Mouse (Mus musculus): ENCODE data around the gene Rbm15.
"Not testable (repeated sequence)": the region's sequence is repeated elsewhere in the genome, so short reads cannot be mapped to it uniquely, and the experiment has no call there.

The Rbm15 gene

DNA sequence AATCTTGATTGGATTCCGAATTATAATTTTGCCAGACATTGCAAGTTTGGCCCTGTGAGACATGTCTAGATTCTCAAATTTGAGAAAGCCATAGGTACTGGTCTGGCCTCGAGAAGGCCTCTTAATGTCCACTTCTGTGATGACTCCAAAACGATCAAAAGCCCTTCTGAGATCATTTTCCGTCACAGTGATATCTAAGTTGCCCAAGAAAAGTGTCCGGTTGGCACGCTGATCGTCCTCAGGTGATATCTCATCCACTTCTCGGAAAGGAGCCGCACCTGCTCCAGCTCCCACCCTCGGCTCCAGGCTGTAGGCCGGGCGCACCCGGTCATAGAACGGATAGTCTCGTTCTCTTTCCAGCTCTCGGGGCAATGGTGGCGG, 1.7 kb downstream of the Rbm15 start:
- no peak for DNase-seq (ENCODE audit: extremely low spot score, low read depth, low spot score)

DNA sequence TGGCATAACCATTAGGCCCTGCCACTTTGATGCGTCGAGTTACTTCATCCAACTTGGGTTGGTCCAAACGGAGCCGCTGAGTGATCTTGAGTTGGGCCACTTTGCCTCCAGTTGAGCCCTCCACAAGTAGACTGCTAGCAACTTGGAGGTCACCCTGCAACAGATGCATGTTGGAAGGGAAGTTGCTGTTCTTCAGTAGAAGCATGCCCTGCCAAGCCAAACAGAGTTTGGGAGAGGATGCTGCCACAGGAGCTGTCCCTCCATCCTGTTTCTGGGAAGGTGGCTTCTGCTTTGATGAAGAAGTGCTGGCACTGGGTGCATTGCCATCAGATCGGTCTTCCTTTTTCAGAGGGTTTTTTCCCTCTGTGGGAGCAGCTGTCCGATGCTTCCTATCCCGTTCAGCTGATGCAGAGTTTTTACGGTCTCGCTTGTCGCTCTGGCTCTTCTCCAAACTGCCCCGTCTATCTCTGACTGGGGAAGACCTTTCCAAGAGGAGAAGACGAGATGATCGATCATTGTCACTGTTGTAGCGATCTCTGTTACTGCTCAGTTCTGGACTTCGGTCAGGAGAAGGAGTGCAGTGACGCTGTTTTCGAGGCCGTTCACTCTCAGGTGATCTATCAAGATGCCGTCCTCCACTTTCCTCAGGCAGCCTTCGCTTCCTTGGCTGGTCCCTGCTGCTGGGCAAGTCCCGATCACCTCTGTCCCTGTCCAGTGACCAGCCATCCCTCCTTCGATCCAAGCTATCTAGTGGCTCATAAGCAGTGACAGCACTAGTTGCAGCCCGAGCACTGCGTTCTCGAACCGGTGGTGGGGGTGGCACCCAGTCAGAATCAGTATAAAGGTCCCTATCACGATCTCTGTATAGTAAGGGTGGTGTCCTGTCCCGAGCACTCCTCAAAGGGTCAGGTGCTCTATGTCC, 2.7 kb downstream of the Rbm15 start:
- DNase-seq (ENCODE audit: extremely low spot score, low read depth, low spot score) = no peak

DNA sequence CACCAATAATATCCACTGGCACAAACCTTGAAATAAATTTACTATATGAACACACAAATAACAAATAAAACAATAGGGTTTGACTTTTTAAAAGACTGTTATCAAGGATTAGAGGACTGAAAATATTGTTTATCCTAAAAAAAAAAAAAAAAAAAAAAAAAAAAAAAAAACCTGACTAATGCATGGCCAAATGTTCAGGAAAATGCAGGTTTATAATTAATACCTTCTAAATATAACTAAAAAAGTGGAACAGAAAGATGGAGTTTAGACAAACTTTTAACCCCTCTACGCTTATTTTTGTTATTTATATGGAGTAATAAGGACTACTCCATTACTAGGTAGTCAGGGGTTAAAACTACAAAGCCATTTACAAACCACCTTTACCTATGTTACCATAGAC, 7.0 kb downstream of the Rbm15 start:
- no peak for DNase-seq (ENCODE audit: extremely low spot score, low read depth, low spot score)

DNA sequence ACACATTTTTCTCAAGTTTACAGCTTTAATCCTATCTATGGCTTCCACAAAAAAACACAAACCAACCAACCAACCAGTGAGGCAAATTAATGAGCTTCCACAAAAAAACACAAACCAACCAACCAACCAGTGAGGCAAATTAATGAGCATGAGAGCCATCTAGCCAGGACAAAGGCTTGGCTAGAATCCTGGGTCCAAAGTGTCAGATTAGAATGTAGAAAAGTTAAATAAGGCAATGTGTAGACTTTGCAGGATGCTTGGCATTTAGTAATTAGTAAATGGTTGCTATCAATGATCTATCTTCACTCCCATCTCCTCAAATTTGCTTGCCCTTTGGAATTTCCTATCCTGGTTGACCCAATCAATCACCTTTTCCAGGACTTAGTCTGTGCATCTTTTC, 11.7 kb downstream of the Rbm15 start:
- DNase-seq (ENCODE audit: extremely low spot score, low read depth, low spot score) = no peak

DNA sequence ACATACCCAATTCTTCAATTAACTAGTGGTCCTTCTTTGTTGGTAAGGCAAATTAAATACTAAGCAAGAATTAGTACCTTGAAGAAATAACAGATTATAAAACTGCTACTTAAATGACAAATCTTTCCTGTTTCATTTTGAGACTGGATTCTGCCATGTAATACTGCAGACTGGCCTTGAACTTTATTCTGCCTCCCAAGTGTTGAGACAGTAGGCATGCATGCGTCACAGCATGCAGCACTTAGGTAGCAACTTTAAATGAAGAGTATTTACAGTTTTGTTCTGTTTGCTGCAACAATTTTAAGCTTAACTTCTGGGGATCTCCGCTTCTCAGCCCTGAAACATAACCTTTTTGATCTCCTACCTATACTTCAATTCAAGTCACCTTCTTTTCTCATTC, 12.3 kb downstream of the Rbm15 start:
- no peak for DNase-seq (ENCODE audit: extremely low spot score, low read depth, low spot score)

DNA sequence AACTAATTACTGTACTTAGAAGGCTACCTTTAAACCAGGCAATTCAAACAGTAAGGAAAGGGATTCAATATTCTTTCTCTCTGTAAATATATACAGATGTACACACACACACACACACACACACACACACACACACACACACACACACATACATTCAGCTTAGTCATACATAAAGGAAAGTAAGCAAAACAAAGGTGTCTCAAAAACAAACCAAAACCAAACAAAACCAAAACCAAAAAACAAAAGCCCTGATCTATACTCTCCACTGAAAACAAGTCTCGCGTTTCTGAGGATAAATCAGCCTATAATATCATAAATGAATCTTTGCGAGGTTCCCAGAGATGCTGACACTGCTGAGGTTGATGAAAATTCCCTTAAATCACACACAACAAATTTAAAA, 16.1 kb downstream of the Rbm15 start:
- DNase-seq (ENCODE audit: extremely low spot score, low read depth, low spot score) = no peak

DNA sequence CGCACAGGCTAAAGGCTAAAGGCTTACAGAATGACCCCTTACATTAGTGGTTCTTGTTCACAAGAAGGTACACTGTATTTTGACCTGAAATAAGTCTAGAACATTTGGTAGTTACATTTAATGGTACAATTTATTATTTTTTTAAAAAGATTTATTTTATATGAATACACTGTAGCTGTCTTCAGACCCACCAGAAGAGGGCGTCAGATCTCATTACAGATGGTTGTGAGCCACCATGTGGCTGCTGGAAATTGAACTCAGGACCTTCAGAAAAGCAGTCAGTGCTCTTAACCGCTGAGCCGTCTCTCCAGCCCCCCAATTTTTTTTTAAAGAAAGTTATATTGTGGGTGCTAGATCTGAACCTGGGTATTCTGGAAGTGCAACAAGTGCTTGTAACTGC, 36.6 kb downstream of the Rbm15 start:
- not testable (repeated sequence) for DNase-seq (ENCODE audit: extremely low spot score, low read depth, low spot score)

DNA sequence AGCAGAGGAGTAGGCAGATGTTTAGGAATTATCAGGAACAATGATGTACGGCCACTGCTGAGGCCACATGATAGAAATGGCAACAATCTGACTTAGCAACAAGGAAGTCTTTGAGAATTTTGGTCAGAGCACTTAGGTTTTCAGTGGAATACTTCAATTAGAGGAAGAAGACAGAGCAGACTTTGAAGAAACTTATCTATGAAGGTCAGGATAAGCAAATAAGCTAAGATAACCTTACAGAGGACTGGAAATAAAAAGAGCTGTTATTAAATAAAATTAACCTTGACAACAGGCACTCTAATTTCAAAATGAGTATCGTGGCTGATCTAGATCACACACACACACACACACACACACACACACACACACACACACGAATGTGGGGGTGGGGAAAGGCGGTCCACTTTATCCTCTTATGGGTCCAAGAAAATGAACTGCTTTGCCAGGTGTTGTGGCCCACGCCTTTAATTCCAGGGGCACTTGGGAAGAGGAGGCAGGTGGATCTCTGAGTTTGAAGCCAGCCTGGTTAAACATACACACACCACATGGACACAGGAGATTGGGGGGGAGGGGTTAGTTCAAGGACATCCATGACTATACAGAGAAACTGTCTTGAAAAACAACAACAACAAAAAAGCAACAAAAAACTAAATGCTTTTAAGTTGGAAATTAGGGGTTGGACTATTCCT, 37.7 kb downstream of the Rbm15 start:
- no peak for DNase-seq (ENCODE audit: extremely low spot score, low read depth, low spot score)

DNA sequence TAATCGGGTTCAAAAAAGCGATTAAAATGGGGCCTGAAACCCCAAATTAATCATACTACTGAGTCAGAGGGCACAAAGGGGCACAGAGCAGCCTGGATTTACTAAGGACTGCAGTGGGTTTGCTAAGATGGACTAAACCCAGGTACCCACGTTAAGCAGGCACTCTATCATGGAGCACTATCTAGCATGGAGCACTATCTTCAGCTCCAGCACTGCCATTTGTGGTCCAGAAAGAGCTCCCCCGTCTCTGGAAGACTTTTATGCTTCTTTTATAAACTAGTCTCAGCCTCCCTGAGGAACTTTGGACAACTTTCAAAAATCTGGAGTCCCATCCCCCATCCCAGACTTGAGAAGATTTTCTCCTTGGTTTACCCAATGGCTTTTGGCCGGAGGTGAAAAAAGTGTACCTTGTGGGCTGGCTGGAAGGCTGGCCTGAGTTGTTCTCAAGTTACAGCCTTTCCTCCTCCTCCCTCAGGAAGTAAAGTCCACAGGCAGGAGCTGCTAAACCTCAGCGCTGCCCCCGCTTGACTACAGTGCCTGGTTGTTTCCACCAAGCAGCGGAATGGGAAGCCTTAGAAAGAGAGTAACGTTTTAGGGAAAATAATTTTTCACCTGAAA, 42.6 kb downstream of the Rbm15 start, which contains the start of gene Slc16a4:
TSS of gene Slc16a4 (plus strand) at position 467 of the 618 bp plus-strand sequence.
- peak; percentile 49 for DNase-seq (ENCODE audit: extremely low spot score, low read depth, low spot score)

DNA sequence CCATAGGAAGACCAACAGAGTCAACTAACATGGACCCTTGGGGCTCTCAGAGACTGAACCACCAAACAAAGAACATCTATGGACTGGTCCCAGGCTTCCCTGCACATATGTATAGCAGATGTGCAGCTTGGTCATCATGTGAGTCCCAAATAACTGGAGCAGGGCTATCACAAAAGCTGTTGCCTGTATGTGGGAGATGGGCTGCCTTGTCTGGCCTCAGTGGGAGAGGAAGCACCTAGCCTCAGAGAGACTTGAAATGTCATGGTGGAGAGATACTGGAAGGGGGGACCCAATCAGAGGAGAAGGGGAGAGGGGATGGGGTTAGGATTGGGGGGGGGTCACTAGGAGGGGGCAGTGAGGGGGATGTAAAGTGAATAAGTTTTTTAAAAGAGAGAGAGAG, 46.1 kb downstream of the Rbm15 start:
- no peak for DNase-seq (ENCODE audit: extremely low spot score, low read depth, low spot score)

DNA sequence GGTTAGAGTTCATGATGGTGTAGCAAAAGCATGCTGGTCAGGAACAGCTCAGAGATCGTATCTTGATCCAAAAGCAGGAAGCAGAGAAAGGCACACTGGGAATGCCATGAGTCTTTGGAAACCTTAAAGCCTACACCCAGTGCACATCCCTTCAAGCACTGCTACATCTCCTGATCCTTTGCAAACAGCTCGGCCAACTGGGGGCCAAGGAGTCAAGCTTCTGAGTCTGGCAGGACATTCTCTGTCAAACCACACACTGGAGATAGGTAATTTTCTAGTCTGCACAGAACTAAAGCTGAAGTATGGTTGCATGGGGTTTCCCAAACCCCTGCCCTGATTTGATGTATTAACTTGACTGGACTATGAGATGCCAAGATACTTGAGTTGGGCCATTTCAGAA, 47.4 kb downstream of the Rbm15 start:
- DNase-seq (ENCODE audit: extremely low spot score, low read depth, low spot score) = no peak

DNA sequence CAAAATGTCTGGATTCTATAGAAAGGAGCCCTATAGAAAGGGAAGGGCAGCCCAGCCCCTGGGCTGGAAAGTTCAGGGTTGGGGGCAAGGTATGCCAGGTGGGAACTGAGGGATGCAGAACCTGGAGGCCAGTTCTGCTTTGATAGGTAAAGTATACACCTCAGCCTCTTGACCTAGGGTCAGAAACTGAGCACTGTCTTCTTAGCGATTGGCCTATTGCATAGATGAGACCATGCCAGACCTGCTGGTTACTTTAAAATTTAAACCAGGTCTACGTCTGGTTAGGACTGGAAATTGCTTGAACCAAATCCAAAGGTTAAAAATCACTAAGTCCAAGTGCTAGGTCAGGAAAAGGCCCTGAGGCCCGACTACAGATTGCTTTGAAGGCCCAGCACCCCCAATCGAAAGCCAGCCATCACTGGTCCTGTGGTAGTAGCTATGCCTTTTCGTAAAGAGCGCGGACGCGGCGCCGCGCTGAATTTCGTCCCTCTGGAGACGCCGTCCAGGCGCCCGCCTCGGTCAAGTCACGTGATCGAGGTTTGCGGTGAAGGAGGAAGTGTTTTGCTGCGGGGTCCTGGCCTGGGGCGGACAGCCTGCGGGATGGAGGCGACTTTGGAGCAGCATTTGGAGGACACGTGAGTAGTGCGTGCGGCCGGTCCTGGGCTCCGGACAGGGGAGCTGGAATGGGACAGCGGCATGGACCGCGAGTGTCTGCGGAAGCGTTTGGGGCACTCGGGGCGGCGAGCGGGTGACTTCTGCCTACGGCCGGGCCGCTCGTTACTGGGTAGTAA, 54.8 kb downstream of the Rbm15 start, which contains the start of gene Lamtor5:
TSS of gene Lamtor5 (plus strand) at position 380 of the 791 bp plus-strand sequence.
- DNase-seq (ENCODE audit: extremely low spot score, low read depth, low spot score) = peak; percentile 67

DNA sequence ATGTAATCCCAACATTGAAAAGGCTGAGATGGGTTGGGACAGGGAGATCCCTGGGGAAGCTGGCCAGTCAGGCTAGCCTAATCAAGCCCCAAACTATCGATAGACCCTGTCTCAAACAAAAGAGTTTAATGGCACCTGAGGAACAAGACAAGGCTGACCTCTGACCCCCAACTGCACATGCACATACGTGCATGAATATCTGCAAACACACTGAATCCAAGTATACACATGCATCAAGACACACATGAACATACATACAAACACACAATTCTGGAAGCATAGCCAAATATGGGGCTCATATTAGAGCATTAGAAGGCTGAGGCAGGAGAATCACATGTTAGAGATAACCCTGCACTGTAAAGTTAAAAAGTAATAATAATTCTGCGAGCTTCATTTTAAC, 56.8 kb downstream of the Rbm15 start:
- DNase-seq (ENCODE audit: extremely low spot score, low read depth, low spot score) = no peak

DNA sequence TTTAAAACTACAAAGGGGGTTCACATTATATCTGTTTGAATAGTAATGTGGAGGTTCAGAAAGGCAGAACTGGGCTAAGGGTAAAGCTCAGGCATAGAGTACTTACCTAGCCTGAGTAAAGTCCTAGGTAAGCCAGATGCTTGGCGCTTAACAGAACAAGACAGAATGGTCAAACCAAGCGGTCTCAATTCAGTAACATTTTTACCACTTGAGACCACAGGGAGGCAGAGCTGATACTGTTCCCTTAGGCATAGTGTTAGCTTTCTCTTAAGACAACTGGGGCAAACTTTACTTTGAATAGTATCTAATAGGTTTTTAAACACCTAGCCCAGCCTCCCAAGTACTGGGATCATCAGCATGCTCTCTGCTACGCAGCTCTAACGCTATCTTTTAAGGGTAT, 57.5 kb downstream of the Rbm15 start:
- DNase-seq (ENCODE audit: extremely low spot score, low read depth, low spot score) = no peak
